Mouse (Mus musculus): Measurements from ENCODE around the gene Tcf20. TPM values are rescaled to one million over a fixed set of nuclear protein-coding genes. Genes with fewer than 3 reads are reported as not detected.
"Not testable (repeated sequence)": the region's sequence is repeated elsewhere in the genome, so short reads cannot be mapped to it uniquely, and the experiment has no call there.

Gene Tcf20
- total RNA-seq, 2 experiments from 2014 or later, result 21.9 to 26.0 TPM

DNA sequence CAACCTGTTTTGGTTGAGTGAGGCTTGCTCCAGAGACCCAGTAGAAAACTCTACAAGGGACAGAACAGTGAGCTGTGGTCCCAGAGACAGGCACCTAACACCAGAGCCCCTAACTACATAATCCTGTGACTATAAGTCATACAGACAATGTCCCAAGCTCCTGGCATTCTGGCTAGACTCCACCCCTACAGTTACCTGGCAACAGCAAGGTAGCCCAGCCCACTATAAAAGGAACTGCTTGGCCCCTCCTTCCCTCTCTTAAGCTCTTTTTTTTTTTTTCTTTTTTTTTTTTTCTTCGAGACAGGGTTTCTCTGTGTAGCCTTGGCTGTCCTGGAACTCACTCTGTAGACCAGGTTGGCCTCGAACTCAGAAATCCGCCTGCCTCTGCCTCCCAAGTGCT is 121.4 kb downstream of the Tcf20 start:
- intact Hi-C loops (cut with DNase I; ENCODE audit: low total_unique reads); DNase-seq: not testable (repeated sequence)

DNA sequence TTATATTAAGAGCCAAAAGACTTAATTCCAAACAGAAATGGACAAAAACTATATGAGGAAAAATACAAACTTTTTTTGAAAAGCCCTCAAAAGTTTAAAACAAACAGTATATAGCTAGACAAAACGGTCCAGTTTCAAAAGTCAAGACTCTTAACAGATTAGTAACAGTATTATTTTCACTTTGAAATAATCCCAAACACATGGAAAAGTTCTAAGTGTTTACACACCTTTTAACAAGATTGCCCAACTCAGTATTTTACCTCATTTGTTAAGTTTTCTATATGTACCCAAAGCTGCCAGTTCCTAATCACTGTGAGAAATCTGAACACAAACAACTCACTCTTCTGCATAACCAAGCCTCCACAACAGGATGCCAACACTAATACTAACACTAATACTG is 124.0 kb downstream of the Tcf20 start:
- no peak for DNase-seq

DNA sequence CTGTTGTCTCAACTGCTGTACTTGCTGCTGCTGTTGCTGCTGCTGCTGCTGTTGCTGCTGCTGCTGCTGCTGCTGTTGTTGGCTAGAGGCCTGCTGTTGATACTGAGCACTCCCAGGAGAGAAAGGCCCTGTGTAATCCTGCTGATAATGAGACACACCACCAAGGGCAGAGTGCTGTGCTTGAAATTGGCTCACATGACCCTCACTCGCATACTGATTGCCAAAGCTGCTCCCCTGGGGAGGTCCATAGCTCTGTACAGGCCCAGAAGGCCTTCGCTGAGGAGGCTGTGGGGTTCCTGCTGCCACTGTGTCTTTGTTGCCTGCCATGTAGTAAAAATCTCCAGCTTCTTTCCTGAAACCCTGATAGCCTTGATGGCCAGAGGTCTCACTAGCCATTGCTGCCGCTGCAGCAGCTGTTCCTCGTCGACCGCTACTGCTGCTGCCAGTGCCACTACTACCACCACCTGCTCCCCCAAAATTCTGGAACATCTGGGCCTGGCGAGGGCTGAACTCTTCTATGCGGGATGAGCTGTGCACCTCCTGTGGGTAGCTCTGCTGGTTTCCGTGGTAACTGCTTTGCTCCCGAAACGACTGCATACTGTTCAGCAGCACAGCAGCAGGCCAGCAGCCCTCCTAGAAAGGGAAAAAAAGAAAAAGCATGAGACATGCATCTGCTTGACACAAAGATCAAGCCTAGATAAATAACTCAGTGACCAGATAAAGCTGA is 130.9 kb downstream of the Tcf20 start:
- no peak for DNase-seq
- intact Hi-C loops (cut with DNase I; ENCODE audit: low total_unique reads), result no loop called here

More for the DNA sequence above, 124.0 kb downstream of the Tcf20 start:
- intact Hi-C loops (cut with DNase I; ENCODE audit: low total_unique reads), result no loop called here

DNA sequence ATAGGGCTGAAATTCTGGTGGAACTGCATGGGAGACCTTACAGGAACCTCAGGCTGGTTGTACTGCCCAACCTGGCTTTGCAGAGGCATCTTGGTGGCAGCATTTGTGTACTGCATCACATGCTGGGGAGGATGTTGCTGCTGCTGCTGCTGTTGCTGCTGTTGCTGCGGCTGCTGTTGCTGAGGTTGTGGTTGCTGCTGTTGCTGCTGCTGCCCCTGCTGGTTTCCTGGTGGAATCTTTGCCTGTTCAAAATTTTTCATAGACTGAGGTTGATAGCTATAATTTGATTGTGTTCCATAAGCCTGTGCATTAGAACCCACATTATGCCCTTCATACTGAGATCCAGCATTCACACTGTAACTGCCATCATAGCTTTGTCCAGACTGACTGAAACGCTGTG is 131.6 kb downstream of the Tcf20 start:
- no peak for DNase-seq
- intact Hi-C loops (cut with DNase I; ENCODE audit: low total_unique reads), result no loop called here

DNA sequence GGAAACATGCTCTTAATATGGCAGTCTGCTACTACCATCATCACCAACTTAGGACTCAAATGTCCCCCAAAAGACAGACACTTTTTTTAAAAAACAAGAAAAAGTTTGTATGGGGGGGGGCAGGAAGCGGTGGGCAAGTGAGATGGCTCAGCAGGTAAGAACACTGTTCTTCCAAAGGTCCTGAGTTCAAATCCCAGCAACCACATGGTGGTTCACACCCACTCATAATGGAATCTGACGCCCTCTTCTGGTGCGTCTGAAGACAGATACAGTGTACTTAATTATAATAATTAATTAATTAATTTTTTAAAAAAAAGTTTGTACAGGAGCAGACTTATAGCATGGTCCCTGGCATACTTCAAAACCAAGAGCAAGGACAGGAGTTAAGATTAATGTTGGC is 148.5 kb downstream of the Tcf20 start:
- intact Hi-C loops (cut with DNase I; ENCODE audit: low total_unique reads), result no loop called here

DNA sequence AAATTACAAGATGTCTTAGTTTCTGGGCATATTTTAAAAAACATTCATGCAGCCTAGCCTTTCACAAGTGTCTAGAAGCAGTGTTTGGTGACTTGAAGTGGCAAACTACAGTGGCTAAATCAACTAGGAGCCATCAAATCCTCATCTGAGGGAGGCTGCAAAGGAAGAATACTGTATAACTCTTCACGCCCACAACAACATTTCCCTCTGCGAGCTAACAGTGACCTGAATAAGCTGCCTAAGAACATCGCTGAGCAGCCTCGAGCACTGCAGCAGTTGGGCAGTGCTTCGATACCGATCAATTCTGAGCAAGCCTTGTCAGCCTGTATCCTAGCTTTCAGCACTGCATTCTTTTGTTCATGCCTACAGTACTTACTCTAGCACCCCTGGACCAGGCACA is 157.8 kb downstream of the Tcf20 start:
- DNase-seq, result no peak
- intact Hi-C loops (cut with DNase I; ENCODE audit: low total_unique reads), result no loop called here

More for the DNA sequence above, 148.5 kb downstream of the Tcf20 start:
- DNase-seq, result no peak

DNA sequence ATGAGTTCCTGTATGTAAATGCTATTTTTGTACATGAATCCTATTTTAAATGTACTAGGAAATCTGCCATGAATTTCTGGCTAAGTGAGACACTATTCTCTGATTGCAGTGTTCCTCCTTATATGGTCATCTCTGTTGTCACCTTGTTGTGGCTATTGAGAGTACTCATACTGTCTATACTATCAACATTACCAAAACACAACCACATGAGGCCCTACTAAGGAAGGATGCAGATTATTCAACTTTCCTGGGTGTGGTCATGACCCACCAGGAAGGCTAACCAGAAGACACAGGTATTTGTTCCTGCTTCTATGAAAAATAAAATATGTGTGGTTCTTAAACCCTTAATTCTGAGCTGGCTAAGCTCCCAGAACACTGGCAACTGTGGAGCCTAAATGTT is 161.8 kb downstream of the Tcf20 start:
- no peak for DNase-seq
- intact Hi-C loops (cut with DNase I; ENCODE audit: low total_unique reads), result no loop called here

DNA sequence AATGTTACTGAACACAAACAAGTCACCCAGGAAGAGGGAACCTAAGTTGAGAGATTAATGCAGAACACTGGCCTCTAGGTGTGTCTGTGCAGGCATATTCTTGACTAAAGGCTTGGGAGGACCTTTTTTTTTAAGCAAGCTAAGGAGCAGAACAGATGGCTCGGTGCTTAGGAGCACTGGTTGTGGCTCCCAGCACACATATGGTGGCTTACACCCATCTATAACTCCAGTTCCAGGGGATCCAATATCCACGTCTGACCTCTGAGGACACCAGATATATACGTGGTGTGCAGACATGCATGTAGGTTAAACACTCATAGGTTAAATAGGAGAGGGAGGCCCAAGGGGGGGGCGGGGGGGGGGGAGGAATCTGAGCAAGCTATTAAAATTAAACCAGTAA is 165.3 kb downstream of the Tcf20 start:
- no peak for DNase-seq
- intact Hi-C loops (cut with DNase I; ENCODE audit: low total_unique reads), result no loop called here

DNA sequence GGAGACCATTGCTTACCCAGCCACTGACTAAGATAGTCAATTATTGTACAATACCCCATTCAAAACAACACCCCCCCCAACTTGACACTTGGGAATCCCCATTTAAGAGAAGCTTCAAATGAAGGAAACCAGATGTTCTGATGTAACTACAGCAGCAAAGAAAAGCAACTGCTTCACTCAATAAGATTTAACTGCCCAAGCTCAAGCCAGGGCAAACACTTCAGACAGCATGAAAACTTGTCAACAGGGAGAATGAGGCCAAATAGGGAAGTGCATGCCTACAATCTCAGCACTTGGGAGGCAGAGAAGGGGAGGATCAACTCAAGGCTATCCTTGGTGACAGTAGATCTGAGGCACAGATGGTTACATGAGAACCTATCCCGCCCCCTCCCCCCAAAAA is 166.0 kb downstream of the Tcf20 start:
- DNase-seq, result no peak
- intact Hi-C loops (cut with DNase I; ENCODE audit: low total_unique reads), result no loop called here

DNA sequence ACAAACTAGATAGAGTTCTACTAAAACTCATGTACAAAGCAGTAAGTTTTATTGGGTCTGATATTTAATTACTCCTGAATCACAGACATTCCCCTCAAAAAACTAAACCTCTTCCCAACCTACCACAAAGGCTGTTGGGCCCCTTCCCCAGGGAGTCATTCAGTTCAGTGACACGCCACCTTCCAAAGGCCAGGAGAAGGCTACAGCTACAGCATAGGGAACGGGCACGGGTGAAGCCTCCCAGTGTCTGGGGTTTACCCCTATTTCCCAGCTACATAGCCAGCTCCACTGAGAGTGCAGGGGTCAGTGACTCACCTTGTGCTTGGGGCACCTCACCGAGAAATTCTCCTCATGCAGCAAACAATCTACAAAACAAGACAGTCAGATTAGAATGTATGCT is 172.4 kb downstream of the Tcf20 start:
- intact Hi-C loops (cut with DNase I; ENCODE audit: low total_unique reads), result loop anchor here (2.0 to 10.0 kb wide), 2 partner anchors 222 to 290 kb away; no protein-coding TSS in a partner anchor
- no peak for DNase-seq

DNA sequence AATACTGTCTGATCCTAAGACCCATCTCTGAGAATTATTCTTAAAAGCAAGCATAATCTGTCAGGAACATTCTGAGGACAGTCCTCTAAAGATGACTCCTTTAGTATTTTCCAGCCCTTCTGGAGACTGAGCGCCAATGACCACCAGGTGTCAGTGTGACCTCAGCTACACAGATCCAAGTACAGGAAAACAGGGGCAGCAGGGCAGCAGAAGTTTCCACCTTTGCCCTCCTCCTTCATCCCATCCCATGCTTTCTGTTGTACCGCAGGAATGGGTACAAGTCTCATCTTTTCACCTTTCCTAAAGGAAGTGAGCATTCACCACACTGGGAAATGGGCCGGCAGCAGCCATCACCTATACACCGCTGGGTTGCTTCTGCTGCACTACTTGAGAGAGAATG is 172.9 kb downstream of the Tcf20 start:
- intact Hi-C loops (cut with DNase I; ENCODE audit: low total_unique reads), result loop anchor here (2.0 to 10.0 kb wide), 2 partner anchors 222 to 290 kb away; no protein-coding TSS in a partner anchor
- peak; percentile 33 for DNase-seq

DNA sequence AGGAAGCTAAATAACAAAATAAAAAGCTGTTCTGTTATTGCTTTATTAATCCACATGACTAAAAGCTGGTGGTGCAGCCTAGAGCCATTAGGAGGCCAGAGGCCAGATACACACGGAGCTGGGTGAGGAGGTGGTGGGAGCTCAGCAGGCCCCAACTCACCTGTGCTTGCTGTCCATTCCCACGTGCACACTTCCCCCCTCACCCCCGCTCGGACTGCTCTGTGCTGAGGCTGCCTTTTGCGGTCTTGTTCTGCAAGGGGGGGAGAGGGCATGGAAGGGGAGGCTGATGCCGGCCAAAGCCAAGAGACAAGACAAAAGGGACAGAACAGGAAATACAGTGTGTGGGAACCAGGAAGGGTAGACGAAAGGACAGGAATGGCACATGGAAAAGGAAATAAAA is 173.4 kb downstream of the Tcf20 start:
- intact Hi-C loops (cut with DNase I; ENCODE audit: low total_unique reads), result loop anchor here (2.0 to 10.0 kb wide), 2 partner anchors 222 to 290 kb away; no protein-coding TSS in a partner anchor
- DNase-seq, result no peak

DNA sequence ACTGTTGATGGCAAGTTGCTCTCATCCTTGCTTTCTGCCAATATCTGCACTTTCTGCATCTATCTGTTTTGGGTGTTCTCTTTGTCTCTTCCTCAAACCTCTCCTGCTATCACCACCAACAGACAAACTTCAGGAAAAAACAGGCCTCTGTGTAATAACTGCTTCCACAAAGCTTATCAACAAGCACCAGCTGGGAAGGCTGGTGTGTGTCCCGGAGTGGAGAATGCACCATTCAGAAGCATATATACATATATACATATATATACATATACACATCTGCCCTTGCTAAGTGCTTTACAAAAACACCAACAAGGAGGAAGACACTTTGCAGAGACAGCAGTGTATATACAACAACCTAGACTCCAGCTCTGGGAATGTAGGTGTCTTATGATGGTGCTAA is 177.1 kb downstream of the Tcf20 start:
- DNase-seq, result no peak
- intact Hi-C loops (cut with DNase I; ENCODE audit: low total_unique reads), result loop anchor here (10.0 kb wide), 1 partner anchor 294 kb away; no protein-coding TSS in a partner anchor

DNA sequence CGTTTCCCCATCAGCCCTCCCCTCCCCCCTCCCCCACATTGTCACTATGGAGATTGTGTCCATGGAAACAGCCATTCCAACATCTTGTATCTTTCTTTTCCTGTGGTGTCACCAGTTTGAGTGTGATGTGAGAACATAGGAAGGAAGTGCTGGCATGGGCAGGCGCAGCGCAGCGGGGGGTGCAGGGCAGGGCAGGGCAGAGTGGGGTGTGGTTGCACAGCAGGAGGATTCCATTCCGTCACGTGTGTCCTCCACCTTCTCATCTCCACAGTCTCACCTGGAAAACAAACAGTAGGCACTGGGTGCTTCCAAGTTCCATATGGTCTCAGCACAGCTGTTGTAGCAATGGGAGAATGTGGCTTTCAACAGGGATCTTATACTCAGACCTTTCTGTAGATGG is 178.2 kb downstream of the Tcf20 start:
- intact Hi-C loops (cut with DNase I; ENCODE audit: low total_unique reads), result loop anchor here (5.0 kb wide), 1 partner anchor 398 kb away; no protein-coding TSS in a partner anchor

DNA sequence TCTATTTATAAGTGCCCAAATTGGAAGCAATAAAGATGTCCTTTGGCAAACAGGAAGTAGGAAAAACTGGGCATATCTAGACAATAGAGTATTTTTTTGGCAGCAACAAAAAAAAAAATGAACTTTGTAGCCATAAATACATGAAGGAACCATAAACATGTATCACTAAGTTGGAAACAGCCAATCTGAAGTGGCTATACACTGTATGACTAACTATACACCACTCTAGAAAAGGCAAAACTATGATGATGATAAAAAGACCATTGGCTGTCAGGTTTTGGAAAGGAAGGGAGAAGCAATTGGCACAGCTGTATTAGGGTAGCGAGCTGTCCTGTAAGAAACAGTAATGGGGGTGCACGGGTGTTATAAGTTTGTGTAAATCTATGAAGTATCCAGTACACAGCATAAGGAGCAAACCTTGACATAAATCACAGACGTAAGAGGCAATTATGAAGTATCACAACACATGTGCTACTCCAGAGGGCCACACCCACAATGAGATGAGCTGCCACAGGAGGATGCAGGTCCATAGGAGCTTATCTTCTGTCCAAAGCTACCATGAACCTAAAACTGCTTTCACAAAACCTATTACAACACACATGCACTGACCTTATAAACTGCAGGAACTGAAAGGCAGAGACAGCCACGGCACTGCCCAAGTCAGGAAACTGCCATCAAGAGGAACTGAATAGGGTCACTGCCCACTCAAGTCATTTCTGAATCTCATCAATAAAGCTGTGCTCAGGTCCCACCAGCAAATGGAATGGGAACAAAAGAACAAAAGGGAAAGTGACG is 180.5 kb downstream of the Tcf20 start:
- intact Hi-C loops (cut with DNase I; ENCODE audit: low total_unique reads), result loop anchor here (5.0 kb wide), 1 partner anchor 400 kb away; no protein-coding TSS in a partner anchor
- no peak for DNase-seq

More for the DNA sequence above, 178.2 kb downstream of the Tcf20 start:
- no peak for DNase-seq

DNA sequence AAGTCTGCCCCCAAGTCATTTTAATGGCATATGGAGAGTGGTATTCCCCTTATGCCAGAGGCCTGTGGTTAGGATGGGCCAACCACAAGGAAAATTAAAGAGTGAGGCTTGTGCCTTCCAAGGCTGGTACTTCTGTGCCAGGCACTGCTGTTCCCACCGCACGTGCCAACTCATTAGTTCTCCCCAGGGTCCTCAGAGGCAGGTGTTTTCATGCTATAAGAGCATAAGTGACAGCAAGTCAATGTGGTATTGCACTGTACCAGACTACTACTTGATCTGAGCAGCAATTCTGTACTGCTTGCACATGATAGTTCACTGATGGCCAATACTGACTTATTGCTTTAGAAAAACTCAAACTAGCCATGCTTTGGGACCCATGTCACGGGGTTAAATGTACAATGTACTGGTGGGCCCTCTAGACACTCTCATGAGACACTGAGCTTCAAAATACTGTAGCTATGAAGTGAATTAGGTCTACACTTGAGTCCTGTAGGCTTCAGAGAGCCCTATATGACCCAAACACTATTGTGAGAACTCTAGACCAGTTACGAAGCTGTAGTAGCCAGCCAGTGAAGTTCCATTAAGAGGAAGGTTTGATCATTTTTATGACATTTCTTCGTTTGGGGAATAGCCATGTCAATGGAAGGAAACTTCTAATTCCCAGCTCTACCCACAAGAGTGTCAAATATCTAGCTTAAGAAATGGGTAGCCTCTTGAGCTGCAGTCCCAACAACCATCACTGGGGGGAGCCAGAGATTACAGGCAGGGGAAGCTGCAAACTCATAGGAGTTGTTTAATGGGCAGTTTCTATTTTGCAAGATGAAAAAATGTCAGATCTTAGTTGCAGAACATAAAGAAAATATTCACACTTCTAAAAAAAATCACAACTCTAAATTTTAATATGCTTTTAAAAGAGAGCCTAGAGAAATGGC is 182.7 kb downstream of the Tcf20 start:
- intact Hi-C loops (cut with DNase I; ENCODE audit: low total_unique reads), result loop anchor here (5.0 kb wide), 1 partner anchor 402 kb away; no protein-coding TSS in a partner anchor
- DNase-seq, result peak; percentile 67

DNA sequence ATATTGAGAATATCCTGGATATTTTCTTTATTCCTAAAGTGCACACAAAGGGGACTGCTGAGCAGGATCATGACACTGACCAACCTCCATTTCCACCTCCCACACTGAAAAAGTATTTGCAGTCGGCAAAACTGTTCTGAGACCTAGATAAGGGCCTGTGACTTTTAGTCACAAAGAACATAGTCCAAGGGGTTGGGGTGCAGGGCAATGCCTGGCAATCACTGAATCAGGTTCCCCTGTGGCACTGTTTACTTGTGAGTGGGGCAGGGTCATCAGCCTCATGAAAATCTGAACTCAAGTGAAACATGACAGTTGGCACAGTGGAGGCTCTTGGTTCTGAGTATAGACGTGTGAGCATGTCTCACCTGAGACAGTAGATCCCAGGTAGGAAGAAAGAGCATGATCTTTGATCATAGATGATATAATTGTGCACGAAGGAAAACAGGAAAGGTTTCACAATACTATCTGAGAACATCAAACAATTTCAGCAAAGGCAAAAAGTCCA is 191.7 kb downstream of the Tcf20 start:
- intact Hi-C loops (cut with DNase I; ENCODE audit: low total_unique reads), result no loop called here
- no peak for DNase-seq

DNA sequence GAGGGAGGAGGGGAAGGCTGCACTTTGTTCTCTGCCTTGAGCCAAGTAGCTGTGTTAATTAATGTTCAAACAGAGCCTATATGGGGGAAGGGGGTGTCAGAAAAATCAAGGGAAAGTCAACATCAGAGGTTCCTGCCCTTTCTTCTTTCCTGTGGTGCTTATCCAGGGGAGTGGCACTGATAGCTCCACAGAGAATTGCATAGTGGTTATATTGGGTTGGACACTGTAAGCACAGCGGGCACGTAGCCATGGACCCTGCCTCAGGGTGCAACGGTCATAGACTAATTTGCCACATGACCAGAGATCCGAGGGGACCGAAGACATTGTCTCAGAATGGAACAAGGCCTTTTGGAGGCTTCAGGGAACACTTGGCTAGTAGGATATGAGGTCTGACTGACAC is 193.4 kb downstream of the Tcf20 start, which contains the start of gene Cyp2d26:
Cyp2d26 (minus strand) TSS at position 18 of the 400 bp plus-strand sequence.
- intact Hi-C loops (cut with DNase I; ENCODE audit: low total_unique reads), result no loop called here
- DNase-seq, result no peak

DNA sequence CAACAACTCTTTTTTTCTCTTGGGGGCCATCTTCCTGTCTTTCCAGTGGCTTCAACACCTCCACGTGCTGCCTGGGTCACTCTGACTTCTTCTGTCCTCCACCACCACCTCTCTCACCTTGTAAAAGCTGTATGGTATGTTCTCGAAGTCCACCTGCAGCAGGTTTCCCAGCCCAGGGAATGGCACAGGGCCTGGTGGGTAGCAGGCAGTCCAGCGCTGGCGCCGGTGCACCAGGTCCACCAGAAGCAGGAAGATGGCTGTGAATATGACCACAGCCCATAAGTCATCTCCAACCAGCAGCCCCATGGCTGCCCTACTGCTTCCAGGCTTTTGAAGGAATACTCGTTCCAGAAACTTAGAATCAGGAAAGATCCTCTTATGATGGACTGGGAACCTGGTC is 193.8 kb downstream of the Tcf20 start:
- intact Hi-C loops (cut with DNase I; ENCODE audit: low total_unique reads), result no loop called here
- DNase-seq, result no peak
